8 mouse cellular contexts compared by ENCODE assay signal in genomic region chr7:12478158-12479008, GRCm38 (mm10). TPM values are rescaled to one million over a fixed set of nuclear protein-coding genes. Genes with fewer than 3 reads are reported as not detected.
DNase-seq lines count a peak whose midpoint lies in the region; ATAC-seq lines count a peak whose summit lies in the region.

Gene Zfp606 (plus strand): TSS chr7:12478293.

- H3K27me3 ChIP-seq in heart, embryonic 14.5 days (ENCODE audit: control insufficient read depth, insufficient read depth, low read length): no peaks in the 10 kb centered on the region
- H3K27me3 ChIP-seq in liver, embryonic 13.5 days: no peaks in the 10 kb centered on the region
- H3K27me3 ChIP-seq in stomach, embryonic 16.5 days (ENCODE audit: control insufficient read depth, insufficient read depth, low read length): no peaks in the 10 kb centered on the region

- peak; percentile 85 for DNase-seq in CD4-positive, CD25-positive, alpha-beta regulatory T cell, adult 2 months (ENCODE audit: low read depth, low spot score)
- peak; percentile 84 for DNase-seq in brain, embryonic 18.5 days (ENCODE audit: low read depth, low spot score)
- DNase-seq in fibroblast of lung, adult 2 months (ENCODE audit: low read depth): peak; percentile 82
- DNase-seq in kidney, postnatal 14 days: peak; percentile 92
- DNase-seq in liver, embryonic 13.5 days: peak; percentile 69
- DNase-seq in neural tube, embryonic 10.5 days (ENCODE audit: extremely low spot score, low spot score): peak; percentile 86

- ATAC-seq in heart, embryonic 14.5 days (ENCODE audit: insufficient number of reproducible peaks, insufficient read depth, low FRiP score, low read depth): peak; percentile 94
- peak; percentile 95 for ATAC-seq in liver, embryonic 13.5 days (ENCODE audit: low read depth)
- ATAC-seq in stomach, embryonic 16.5 days (ENCODE audit: insufficient read depth, low FRiP score): peak; percentile 97

- H3K4me3 ChIP-seq in heart, embryonic 14.5 days (ENCODE audit: control insufficient read depth in 1 of 2, insufficient read depth in 1 of 2, low read depth in 1 of 2, low read length in 2 of 2): peak within 1 kb of the TSS; percentile 87 to 99
- peak within 1 kb of the TSS; percentile 83 for H3K4me3 ChIP-seq in liver, embryonic 13.5 days (replicated peaks)
- H3K4me3 ChIP-seq in stomach, embryonic 16.5 days (replicated peaks; ENCODE audit: low read length): peak within 1 kb of the TSS; percentile 95

- peaks cover 33% of the 10 kb centered on the region for H3K36me3 ChIP-seq in heart, embryonic 14.5 days (ENCODE audit: control insufficient read depth, insufficient read depth, low read length)
- H3K36me3 ChIP-seq in liver, embryonic 13.5 days: peaks cover 19% of the 10 kb centered on the region
- H3K36me3 ChIP-seq in stomach, embryonic 16.5 days (ENCODE audit: control insufficient read depth, insufficient read depth, low read length): peaks cover 31% of the 10 kb centered on the region

- H3K4me1 ChIP-seq in heart, embryonic 14.5 days (ENCODE audit: control insufficient read depth in 2 of 2, insufficient read depth in 2 of 2, low read length in 2 of 2): peaks cover 4 to 7% of the 10 kb centered on the region in 2 experiments; a peak in 3 of 4 replicates
- H3K4me1 ChIP-seq in liver, embryonic 13.5 days (replicated peaks): peaks cover 8% of the 10 kb centered on the region
- H3K4me1 ChIP-seq in stomach, embryonic 16.5 days (ENCODE audit: control insufficient read depth, insufficient read depth, low read length): peaks cover 2% of the 10 kb centered on the region; the same call in 1 of the 2 replicates

- peak within 1 kb of the TSS; percentile 77 for H3K4me2 ChIP-seq in heart, embryonic 14.5 days (ENCODE audit: low read length)
- peak within 1 kb of the TSS; percentile 75 for H3K4me2 ChIP-seq in liver, embryonic 13.5 days
- H3K4me2 ChIP-seq in stomach, embryonic 16.5 days (ENCODE audit: low read depth, low read length): peak within 1 kb of the TSS; percentile 60

- peak within 1 kb of the TSS; percentile 76 to 93 for H3K27ac ChIP-seq in heart, embryonic 14.5 days (replicated peaks in 1 of 2; ENCODE audit: control insufficient read depth in 1 of 2, insufficient read depth in 1 of 2, low read depth in 2 of 2, low read length in 2 of 2)
- peak within 1 kb of the TSS; percentile 34; the same call in 1 of the 2 replicates for H3K27ac ChIP-seq in liver, embryonic 13.5 days
- peak within 1 kb of the TSS; percentile 86 for H3K27ac ChIP-seq in stomach, embryonic 16.5 days (ENCODE audit: low read length)

- H3K9me3 ChIP-seq in heart, embryonic 14.5 days (ENCODE audit: control insufficient read depth, low read length): no peaks in the 10 kb centered on the region
- no peaks in the 10 kb centered on the region for H3K9me3 ChIP-seq in liver, embryonic 13.5 days (replicated peaks)
- H3K9me3 ChIP-seq in stomach, embryonic 16.5 days (replicated peaks; ENCODE audit: control insufficient read depth, low read length): peaks cover 15% of the 10 kb centered on the region

- peak within 1 kb of the TSS; percentile 99 for H3K9ac ChIP-seq in heart, embryonic 14.5 days (ENCODE audit: low read length)
- H3K9ac ChIP-seq in liver, embryonic 13.5 days: peak within 1 kb of the TSS; percentile 83
- H3K9ac ChIP-seq in stomach, embryonic 16.5 days (ENCODE audit: low read length): peak within 1 kb of the TSS; percentile 99

- WGBS in heart, embryonic 14.5 days: under 1% methylated on average over 53 of the region's 53 CpGs
- under 1% methylated on average over 53 of the region's 53 CpGs for WGBS in liver, embryonic 13.5 days (ENCODE audit: insufficient replicate concordance)
- WGBS in stomach, embryonic 16.5 days: under 1% methylated on average over 53 of the region's 53 CpGs

RNA-seq across cellular contexts. Expression of gene Zfp606, which starts in this region (rescaled TPM):
- 16.6 and 18.4 TPM in 2 replicates for polyA plus RNA-seq in heart, embryonic 14.5 days (2014; fragmentation: Nextera tagmentation; extraction: Ambion mirVana)
- polyA plus RNA-seq in liver, embryonic 13.5 days (2015; fragmentation: Nextera tagmentation; extraction: Ambion mirVana): 2.8 and 4.6 TPM in 2 replicates
- polyA plus RNA-seq in stomach, embryonic 16.5 days (2015; fragmentation: Nextera tagmentation; extraction: Ambion mirVana): 16.6 and 16.8 TPM in 2 replicates

Comparison
In these comparisons a context has a peak if more than half of its experiments do, and no peak if none do; other contexts are left out.
1. Peak in every context shown above with its lines: DNase-seq, ATAC-seq, H3K4me3 ChIP-seq and H3K27ac ChIP-seq.
2. H3K27ac ChIP-seq: peak in every context shown above with its lines; median percentile 86 in stomach, embryonic 16.5 days; 84 in heart, embryonic 14.5 days; 34 in liver, embryonic 13.5 days.